Mouse (Mus musculus) testis, adult 2 months (tissue): ENCODE results near the gene C1qtnf5.

ENCODE experiments used
- CTCF ChIP-seq: fragments of 200-500 bp; IDR thresholded peaks from 2 replicates; pipeline ENCODE4 v1.5.1; 2012; ENCODE audit warnings: low read depth, mild to moderate bottlenecking, inconsistent platforms, low read length, moderate library complexity; ENCODE audit not compliant: control insufficient read depth, insufficient read depth, insufficient replicate concordance
- POLR2A ChIP-seq: fragments of 200-500 bp; IDR thresholded peaks from 2 replicates; pipeline ENCODE4 v1.6.1; 2012; ENCODE audit warnings: low read depth, mild to moderate bottlenecking, inconsistent platforms, low read length, moderate library complexity; ENCODE audit not compliant: control insufficient read depth

- TF ChIP-seq CTCF (no peak), POLR2A (no peak)
Measured at GRCm38 (mm10) chr9:44072599-44072915, 34.5 kb upstream of the C1qtnf5 start.
